Mouse (Mus musculus): ENCODE measurements at regions not wholly inside any gene's neighbourhood (a gene's known extent, or its start where the extent isn't known, plus 50 kb on each side); places are given as distances from the start of the nearest gene placed in this dataset.

DNA sequence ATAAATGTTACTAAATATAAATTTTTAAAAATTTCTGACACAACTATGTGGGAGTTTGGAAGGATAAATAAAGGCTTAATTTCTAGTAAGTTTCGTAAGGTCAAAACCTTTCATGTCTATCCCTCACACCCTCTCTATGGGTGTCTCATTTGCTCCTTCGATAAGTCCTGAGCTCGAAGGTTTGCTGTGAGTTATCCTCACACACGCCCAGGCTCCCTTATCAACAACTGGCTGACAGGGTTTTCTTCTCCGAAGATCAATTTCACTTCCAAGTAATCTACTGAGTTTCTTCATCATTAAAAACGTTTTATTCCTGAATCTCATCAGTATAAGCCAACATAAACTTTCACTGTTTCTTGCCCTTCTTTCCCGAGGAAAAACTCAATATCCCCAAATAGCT lies 416.0 kb upstream of the Nudt12 start:
- Histone ChIP-seq H3K36me3 (ENCODE audit: control insufficient read depth, insufficient read depth, low read length) (no peaks in the 10 kb centered on the region), H3K27me3 (replicated peaks; ENCODE audit: control insufficient read depth, insufficient read depth, low read length) (no peaks in the 10 kb centered on the region), H3K9me3 (ENCODE audit: control insufficient read depth, low read length) (no peaks in the 10 kb centered on the region), H3K27ac (replicated peaks; ENCODE audit: low read depth, low read length) (no peak overlapping the region), H3K4me1 (ENCODE audit: control insufficient read depth, insufficient read depth, low read length) (no peaks in the 10 kb centered on the region), H3K4me3 (ENCODE audit: low read depth, low read length) (no peak overlapping the region), H3K4me2 (ENCODE audit: low read depth, low read length) (no peak overlapping the region), H3K9ac (ENCODE audit: low read depth, low read length) (no peak overlapping the region)
- 69% methylated on average over 7 of the region's 7 CpGs for WGBS
- DNase-seq (ENCODE audit: low spot score) (no peak), ATAC-seq (ENCODE audit: low read depth) (no peak)

DNA sequence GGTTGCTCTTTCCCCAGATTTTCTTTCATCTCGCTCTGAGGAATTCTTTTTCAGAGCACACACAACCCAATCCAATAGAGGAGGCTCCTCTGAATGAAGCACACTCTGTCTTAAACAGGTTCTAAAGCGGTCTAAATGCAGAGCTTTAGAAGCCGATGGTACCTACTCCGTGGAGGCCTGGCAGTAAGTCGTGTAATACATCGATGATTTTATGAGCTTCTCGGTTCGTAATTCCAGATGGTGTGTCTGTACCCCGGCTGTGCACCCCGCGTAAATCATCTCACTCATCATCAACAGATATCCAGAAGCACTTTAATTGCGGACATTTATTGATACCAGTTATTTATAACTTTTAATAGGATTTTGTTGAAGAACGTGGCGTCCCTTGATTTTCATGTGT lies 408.3 kb upstream of the Nudt12 start:
- DNase-seq (ENCODE audit: low spot score) (no peak), ATAC-seq (ENCODE audit: low read depth) (no peak)
- 75% methylated on average over 14 of the region's 14 CpGs for WGBS
- Histone ChIP-seq H3K9me3 (ENCODE audit: control insufficient read depth, low read length) (no peaks in the 10 kb centered on the region), H3K27ac (replicated peaks; ENCODE audit: low read depth, low read length) (peak overlapping the region; percentile 35), H3K27me3 (replicated peaks; ENCODE audit: control insufficient read depth, insufficient read depth, low read length) (no peaks in the 10 kb centered on the region), H3K4me1 (ENCODE audit: control insufficient read depth, insufficient read depth, low read length) (0 out of 2 replicates have a peak, but pooled peaks cover 4% of the 10 kb centered on the region), H3K4me3 (ENCODE audit: low read depth, low read length) (no peak overlapping the region), H3K36me3 (ENCODE audit: control insufficient read depth, insufficient read depth, low read length) (no peaks in the 10 kb centered on the region), H3K9ac (ENCODE audit: low read depth, low read length) (no peak overlapping the region), H3K4me2 (ENCODE audit: low read depth, low read length) (peak overlapping the region; percentile 20; the same call in 1 of the 2 replicates)

DNA sequence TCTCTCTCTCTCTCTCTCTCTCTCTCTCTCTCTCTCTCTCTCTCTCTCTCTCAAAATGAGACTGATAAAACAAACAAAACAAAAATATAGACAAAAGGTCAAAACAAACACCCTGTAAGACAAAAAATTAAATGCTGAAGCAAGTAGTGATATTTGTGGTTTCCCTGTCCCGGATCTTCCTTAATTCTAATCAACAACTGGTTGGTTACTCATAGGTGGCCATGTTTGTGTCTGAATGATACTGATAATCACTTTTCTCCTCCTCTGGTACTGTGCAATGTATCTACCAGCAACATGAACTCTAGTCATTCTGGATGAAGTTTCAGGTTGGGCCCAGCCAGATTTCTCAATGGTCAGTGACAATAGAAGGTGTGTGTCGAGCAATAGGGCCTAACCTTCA lies 396.1 kb upstream of the Nudt12 start:
- 84% methylated on average over 2 of the region's 2 CpGs for WGBS

GRCm38 (mm10) chr17:59404525-59404924 lies 391.4 kb upstream of the Nudt12 start:
- no peaks in the 10 kb centered on the region for H3K4me1 ChIP-seq (ENCODE audit: control insufficient read depth, insufficient read depth, low read length)
- ATAC-seq (ENCODE audit: low read depth), result no peak
- DNase-seq (ENCODE audit: low spot score), result no peak
- H3K36me3 ChIP-seq (ENCODE audit: control insufficient read depth, insufficient read depth, low read length), result no peaks in the 10 kb centered on the region
- no peaks in the 10 kb centered on the region for H3K27me3 ChIP-seq (replicated peaks; ENCODE audit: control insufficient read depth, insufficient read depth, low read length)
- H3K4me3 ChIP-seq (ENCODE audit: low read depth, low read length), result no peak overlapping the region
- H3K9ac ChIP-seq (ENCODE audit: low read depth, low read length), result no peak overlapping the region
- no peak overlapping the region for H3K4me2 ChIP-seq (ENCODE audit: low read depth, low read length)
- no peak overlapping the region for H3K27ac ChIP-seq (replicated peaks; ENCODE audit: low read depth, low read length)
- 48% methylated on average over 1 of the region's 1 CpGs for WGBS
- no peaks in the 10 kb centered on the region for H3K9me3 ChIP-seq (ENCODE audit: control insufficient read depth, low read length)

More for the DNA sequence above, 396.1 kb upstream of the Nudt12 start:
- Histone ChIP-seq H3K36me3 (ENCODE audit: control insufficient read depth, insufficient read depth, low read length) (no peaks in the 10 kb centered on the region), H3K4me2 (ENCODE audit: low read depth, low read length) (no peak overlapping the region), H3K9me3 (ENCODE audit: control insufficient read depth, low read length) (no peaks in the 10 kb centered on the region), H3K27ac (replicated peaks; ENCODE audit: low read depth, low read length) (no peak overlapping the region), H3K4me3 (ENCODE audit: low read depth, low read length) (no peak overlapping the region), H3K27me3 (replicated peaks; ENCODE audit: control insufficient read depth, insufficient read depth, low read length) (no peaks in the 10 kb centered on the region), H3K4me1 (ENCODE audit: control insufficient read depth, insufficient read depth, low read length) (no peaks in the 10 kb centered on the region), H3K9ac (ENCODE audit: low read depth, low read length) (no peak overlapping the region)
- ATAC-seq (ENCODE audit: low read depth) (no peak), DNase-seq (ENCODE audit: low spot score) (no peak)

GRCm38 (mm10) chr17:59397404-59397803 lies 384.2 kb upstream of the Nudt12 start:
- no peak for DNase-seq (ENCODE audit: low spot score)
- H3K4me3 ChIP-seq (ENCODE audit: low read depth, low read length), result no peak overlapping the region
- H3K4me1 ChIP-seq (ENCODE audit: control insufficient read depth, insufficient read depth, low read length), result no peaks in the 10 kb centered on the region
- no peak overlapping the region for H3K27ac ChIP-seq (replicated peaks; ENCODE audit: low read depth, low read length)
- no peak overlapping the region for H3K9ac ChIP-seq (ENCODE audit: low read depth, low read length)
- H3K4me2 ChIP-seq (ENCODE audit: low read depth, low read length), result no peak overlapping the region
- no peaks in the 10 kb centered on the region for H3K9me3 ChIP-seq (ENCODE audit: control insufficient read depth, low read length)
- no peaks in the 10 kb centered on the region for H3K27me3 ChIP-seq (replicated peaks; ENCODE audit: control insufficient read depth, insufficient read depth, low read length)
- no peaks in the 10 kb centered on the region for H3K36me3 ChIP-seq (ENCODE audit: control insufficient read depth, insufficient read depth, low read length)
- 91% methylated on average over 3 of the region's 3 CpGs for WGBS
- ATAC-seq (ENCODE audit: low read depth), result no peak

GRCm38 (mm10) chr17:59383107-59383438 lies 369.9 kb upstream of the Nudt12 start:
- Histone ChIP-seq H3K36me3 (ENCODE audit: control insufficient read depth, insufficient read depth, low read length) (no peaks in the 10 kb centered on the region), H3K27me3 (replicated peaks; ENCODE audit: control insufficient read depth, insufficient read depth, low read length) (no peaks in the 10 kb centered on the region), H3K27ac (replicated peaks; ENCODE audit: low read depth, low read length) (no peak overlapping the region), H3K9me3 (ENCODE audit: control insufficient read depth, low read length) (no peaks in the 10 kb centered on the region), H3K4me1 (ENCODE audit: control insufficient read depth, insufficient read depth, low read length) (no peaks in the 10 kb centered on the region), H3K9ac (ENCODE audit: low read depth, low read length) (no peak overlapping the region), H3K4me3 (ENCODE audit: low read depth, low read length) (no peak overlapping the region), H3K4me2 (ENCODE audit: low read depth, low read length) (no peak overlapping the region)
- 87% methylated on average over 5 of the region's 5 CpGs for WGBS
- DNase-seq (ENCODE audit: low spot score) (no peak), ATAC-seq (ENCODE audit: low read depth) (no peak)

DNA sequence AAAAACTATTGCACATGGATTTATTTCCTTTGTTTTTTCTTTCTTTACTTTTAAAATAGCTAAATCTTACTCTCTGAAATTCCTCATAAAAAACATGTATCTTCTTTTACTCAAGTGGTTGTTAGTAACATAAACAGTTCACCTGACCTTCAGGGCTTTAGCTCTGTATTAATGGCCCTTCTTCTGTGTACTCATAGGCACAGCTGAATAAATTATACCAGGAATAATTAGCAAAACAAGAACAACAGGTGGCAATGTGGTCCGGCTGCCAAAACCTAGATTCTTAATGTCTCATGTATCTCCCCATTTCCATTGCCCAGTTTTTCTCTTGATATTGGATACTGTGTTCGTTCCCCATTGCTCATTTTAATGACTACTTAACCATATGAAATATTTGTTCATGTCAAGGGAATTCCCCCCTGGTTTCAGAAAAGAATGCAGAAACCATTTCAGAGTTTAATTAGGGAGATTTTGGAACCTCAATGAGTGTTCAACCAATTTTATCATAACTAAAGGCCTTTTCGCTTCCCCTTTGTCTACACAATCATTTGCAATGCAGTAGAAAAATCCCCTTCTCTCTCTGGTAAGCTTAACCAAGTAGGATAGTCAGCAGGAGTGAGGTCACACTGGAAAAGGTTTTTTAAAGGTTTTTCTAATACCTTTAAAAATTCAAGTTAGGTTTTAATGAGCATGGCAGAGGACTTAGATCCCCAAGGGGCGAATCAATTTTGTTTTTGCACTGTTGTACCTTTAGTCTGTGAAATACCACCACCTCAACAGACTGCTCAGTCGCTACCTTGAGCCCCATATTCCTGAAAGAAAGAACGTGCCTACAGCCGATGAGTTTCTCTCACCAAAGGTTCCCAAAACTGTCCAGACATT lies 369.3 kb upstream of the Nudt12 start:
- 62% methylated on average over 7 of the region's 7 CpGs for WGBS
- H3K36me3 ChIP-seq (ENCODE audit: control insufficient read depth, insufficient read depth, low read length), result no peaks in the 10 kb centered on the region
- H3K27me3 ChIP-seq (replicated peaks; ENCODE audit: control insufficient read depth, insufficient read depth, low read length), result no peaks in the 10 kb centered on the region
- H3K27ac ChIP-seq (replicated peaks; ENCODE audit: low read depth, low read length), result no peak overlapping the region
- H3K4me3 ChIP-seq (ENCODE audit: low read depth, low read length), result no peak overlapping the region
- H3K4me2 ChIP-seq (ENCODE audit: low read depth, low read length), result no peak overlapping the region
- H3K9me3 ChIP-seq (ENCODE audit: control insufficient read depth, low read length), result no peaks in the 10 kb centered on the region
- no peak; the same call in 1 of the 2 replicates for ATAC-seq (ENCODE audit: low read depth)
- peak; percentile 51 for DNase-seq (ENCODE audit: low spot score)
- H3K4me1 ChIP-seq (ENCODE audit: control insufficient read depth, insufficient read depth, low read length), result no peaks in the 10 kb centered on the region
- H3K9ac ChIP-seq (ENCODE audit: low read depth, low read length), result no peak overlapping the region

- H3K4me2 ChIP-seq (ENCODE audit: low read depth, low read length), result no peak overlapping the region
- no peak overlapping the region for H3K9ac ChIP-seq (ENCODE audit: low read depth, low read length)
- WGBS, result 42% methylated on average over 7 of the region's 7 CpGs
- no peak overlapping the region for H3K4me3 ChIP-seq (ENCODE audit: low read depth, low read length)
- no peaks in the 10 kb centered on the region for H3K27me3 ChIP-seq (replicated peaks; ENCODE audit: control insufficient read depth, insufficient read depth, low read length)
- no peaks in the 10 kb centered on the region for H3K9me3 ChIP-seq (ENCODE audit: control insufficient read depth, low read length)
- H3K27ac ChIP-seq (replicated peaks; ENCODE audit: low read depth, low read length), result no peak overlapping the region; the same call in 1 of the 2 replicates
- no peaks in the 10 kb centered on the region for H3K36me3 ChIP-seq (ENCODE audit: control insufficient read depth, insufficient read depth, low read length)
- ATAC-seq (ENCODE audit: low read depth), result peak; percentile 63
- no peaks in the 10 kb centered on the region for H3K4me1 ChIP-seq (ENCODE audit: control insufficient read depth, insufficient read depth, low read length)
- peak; percentile 54 for DNase-seq (ENCODE audit: low spot score)
These were observed 360.4 kb upstream of the Nudt12 start for GRCm38 (mm10) chr17:59373505-59374106.
